Mouse (Mus musculus) cortical plate, adult 2 months (tissue): ENCODE data around the gene Rfc4.

Experiments
- CTCF ChIP-seq: fragments of 200-500 bp; IDR thresholded peaks from 2 replicates; pipeline ENCODE4 v1.5.1; 2011; ENCODE audit warnings: mild to moderate bottlenecking, control low read depth, low read length; ENCODE audit not compliant: insufficient read depth; ENCODE audit errors: extremely low read depth
- POLR2A ChIP-seq: fragments of 200-500 bp; IDR thresholded peaks from 2 replicates; pipeline ENCODE4 v1.6.1; 2011; ENCODE audit warnings: mild to moderate bottlenecking, low read length, control low read depth; ENCODE audit not compliant: insufficient read depth; ENCODE audit errors: extremely low read depth

DNA sequence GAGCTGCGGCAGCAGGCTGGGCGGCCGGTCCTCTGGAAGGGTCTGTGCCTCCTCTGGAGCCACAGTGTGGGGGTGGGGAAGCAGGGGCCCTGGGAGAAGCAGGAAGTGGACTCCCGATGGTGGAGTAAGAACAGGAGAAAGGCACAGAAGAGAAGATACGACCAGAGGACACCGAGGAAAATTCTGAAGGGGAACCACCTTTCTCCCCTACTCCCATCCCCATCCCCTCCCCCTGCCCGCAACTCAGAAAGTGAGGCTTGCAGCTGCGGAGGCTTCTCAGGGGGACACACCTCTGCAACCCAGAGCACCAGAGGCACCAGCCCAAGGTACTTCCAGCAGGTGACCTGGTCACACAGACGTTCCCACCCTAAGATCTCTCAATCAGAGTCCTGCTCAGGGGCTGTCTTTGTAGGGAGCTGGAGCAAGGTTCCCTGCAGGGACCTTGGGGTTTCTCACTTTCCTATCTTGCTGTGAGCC lies 27.4 kb downstream of the Rfc4 start:
- no peak for TF ChIP-seq CTCF
- no peak for TF ChIP-seq POLR2A
